Mouse (Mus musculus) olfactory bulb, adult 2 months (tissue): ENCODE data around the gene Tspear.

Experiments used
- CTCF ChIP-seq: fragments of 200-500 bp; IDR thresholded peaks from 2 replicates; pipeline ENCODE4 v1.5.1; 2012; ENCODE audit warnings: low read depth, mild to moderate bottlenecking, low read length, moderate library complexity; ENCODE audit not compliant: insufficient read depth
- POLR2A ChIP-seq: fragments of 200-500 bp; IDR thresholded peaks from 2 replicates; pipeline ENCODE4 v1.6.1; 2012; ENCODE audit warnings: mild to moderate bottlenecking, low read depth, low read length, moderate library complexity; ENCODE audit not compliant: insufficient read depth

GRCm38 (mm10) chr10:77715507-77715906 is 29.1 kb downstream of the Tspear start, which contains the start of gene Gm10142:
- TF ChIP-seq CTCF = no peak
- no peak for TF ChIP-seq POLR2A
